Mouse (Mus musculus) limb, embryonic 12.5 days (tissue): ENCODE results near the gene Btnl1. TPM values are rescaled to one million over a fixed set of nuclear protein-coding genes. Genes with fewer than 3 reads are reported as not detected.

Source experiments
- ATAC-seq: fragments of 200-750 bp; cut with Nextera tagmentation; 2 replicates; pipeline ENCODE4 v1.8.0; 2017; ENCODE audit warnings: low read depth, moderate TSS enrichment; ENCODE audit not compliant: insufficient number of reproducible peaks, insufficient read depth, low FRiP score, low TSS enrichment
- H3K27ac ChIP-seq: fragments of 300-500 bp; sonication (generic); 2 replicates; pipeline ENCODE4 v1.5.1; 2016; ENCODE audit warnings: mild to moderate bottlenecking, moderate library complexity
- H3K27me3 ChIP-seq: fragments of 300-500 bp; sonication (generic); 2 replicates; pipeline ENCODE4 v1.6.1; 2016; ENCODE audit warnings: mild to moderate bottlenecking, moderate library complexity
- H3K36me3 ChIP-seq: fragments of 300-500 bp; sonication (generic); 2 replicates; pipeline ENCODE4 v1.6.1; 2016; ENCODE audit warnings: mild to moderate bottlenecking, moderate library complexity
- H3K4me1 ChIP-seq: fragments of 300-500 bp; sonication (generic); replicated peaks from 2 replicates; pipeline ENCODE4 v1.6.1; 2016
- H3K4me2 ChIP-seq: fragments of 300-500 bp; sonication (generic); 2 replicates; pipeline ENCODE4 v1.6.1; 2016; ENCODE audit warnings: mild to moderate bottlenecking, moderate library complexity
- H3K4me3 ChIP-seq: fragments of 300-500 bp; sonication (generic); replicated peaks from 2 replicates; pipeline ENCODE4 v1.5.1; 2016; ENCODE audit warnings: mild to moderate bottlenecking
- H3K9ac ChIP-seq: fragments of 300-500 bp; sonication (generic); replicated peaks from 2 replicates; pipeline ENCODE4 v1.6.1; 2016; ENCODE audit warnings: mild to moderate bottlenecking, moderate library complexity
- H3K9me3 ChIP-seq: fragments of 300-500 bp; sonication (generic); 2 replicates; pipeline ENCODE4 v1.6.1; 2016; ENCODE audit warnings: mild to moderate bottlenecking, moderate library complexity
- WGBS: fragments of 180-500 bp; shearing (Covaris S2); methylation state at CpG from one replicate; pipeline ENCODE4 v1.1.7; 2016; 5-methylcytosine and 5-hydroxymethylcytosine counted together
- polyA plus RNA-seq: library from polyadenylated mRNA; unstranded; fragments of >200 nt; fragmentation: Nextera tagmentation; extraction: Ambion mirVana; gene quantifications from 2 replicates; pipeline ENCODE4 v1.2.1, GENCODE M21; 2016

The Btnl1 gene
- polyA plus RNA-seq, 1 experiment from 2014 or later: not detected

DNA sequence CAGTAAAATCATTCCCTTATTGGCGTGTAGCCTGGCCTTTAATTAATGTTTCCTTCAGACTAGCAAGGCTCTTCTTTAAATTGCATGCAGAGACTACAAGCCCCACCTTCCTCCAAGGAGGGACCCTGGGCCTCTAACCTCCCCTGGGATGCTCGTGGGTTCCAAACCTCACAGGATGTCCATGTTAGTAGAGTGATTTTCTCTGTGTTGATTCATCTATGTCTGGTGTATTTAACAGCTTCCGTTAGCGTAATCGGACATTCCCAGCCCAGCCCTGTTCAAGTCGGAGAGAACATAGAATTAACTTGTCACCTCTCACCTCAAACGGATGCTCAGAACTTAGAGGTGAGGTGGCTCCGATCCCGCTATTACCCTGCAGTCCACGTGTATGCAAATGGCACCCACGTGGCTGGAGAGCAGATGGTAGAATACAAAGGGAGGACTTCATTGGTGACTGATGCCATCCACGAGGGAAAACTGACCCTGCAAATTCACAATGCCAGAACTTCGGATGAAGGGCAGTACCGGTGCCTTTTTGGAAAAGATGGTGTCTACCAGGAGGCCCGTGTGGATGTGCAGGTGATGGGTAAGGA is 13.9 kb upstream of the Btnl1 start:
- Histone ChIP-seq H3K4me2 (no peak overlapping the region), H3K9ac (no peak overlapping the region), H3K27me3 (no peaks in the 10 kb centered on the region), H3K36me3 (no peaks in the 10 kb centered on the region), H3K4me1 (no peaks in the 10 kb centered on the region), H3K27ac (no peak overlapping the region), H3K9me3 (no peaks in the 10 kb centered on the region), H3K4me3 (no peak overlapping the region)
- no peak for ATAC-seq
- 83% methylated on average over 15 of the region's 15 CpGs for WGBS

DNA sequence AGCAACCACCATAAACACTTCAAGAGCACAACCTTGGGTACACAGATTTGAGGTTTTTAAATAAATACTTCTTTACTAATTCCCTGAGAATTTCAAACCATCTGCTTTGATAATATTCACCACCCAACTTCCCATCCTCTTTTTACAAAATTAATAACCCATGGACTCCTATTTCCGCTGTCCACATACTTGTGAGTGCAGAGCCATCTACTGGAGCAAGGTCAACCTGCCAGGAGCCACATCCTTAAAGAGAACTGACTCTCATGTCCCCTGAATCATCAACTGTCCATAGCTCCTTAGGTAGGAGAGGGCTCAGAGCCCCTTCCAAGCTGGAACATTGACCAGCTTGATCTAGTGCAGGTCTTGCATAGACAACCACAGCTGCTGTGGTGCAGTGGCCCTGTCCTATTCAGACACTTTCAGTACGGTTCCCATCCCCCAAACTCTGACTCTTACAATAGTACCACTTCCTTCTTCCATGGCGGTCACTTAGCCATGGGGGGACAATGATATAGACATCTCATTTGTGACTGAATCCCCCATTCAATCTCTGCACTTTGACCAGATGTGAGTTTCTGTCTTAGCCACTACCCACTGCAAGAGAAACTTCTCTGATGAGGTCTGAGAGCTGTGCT is 13.1 kb upstream of the Btnl1 start:
- Histone ChIP-seq H3K9ac (no peak overlapping the region), H3K9me3 (no peaks in the 10 kb centered on the region), H3K36me3 (no peaks in the 10 kb centered on the region), H3K4me1 (no peaks in the 10 kb centered on the region), H3K27me3 (no peaks in the 10 kb centered on the region), H3K27ac (no peak overlapping the region), H3K4me3 (no peak overlapping the region), H3K4me2 (no peak overlapping the region)
- 87% methylated on average over 3 of the region's 3 CpGs for WGBS
- no peak for ATAC-seq

DNA sequence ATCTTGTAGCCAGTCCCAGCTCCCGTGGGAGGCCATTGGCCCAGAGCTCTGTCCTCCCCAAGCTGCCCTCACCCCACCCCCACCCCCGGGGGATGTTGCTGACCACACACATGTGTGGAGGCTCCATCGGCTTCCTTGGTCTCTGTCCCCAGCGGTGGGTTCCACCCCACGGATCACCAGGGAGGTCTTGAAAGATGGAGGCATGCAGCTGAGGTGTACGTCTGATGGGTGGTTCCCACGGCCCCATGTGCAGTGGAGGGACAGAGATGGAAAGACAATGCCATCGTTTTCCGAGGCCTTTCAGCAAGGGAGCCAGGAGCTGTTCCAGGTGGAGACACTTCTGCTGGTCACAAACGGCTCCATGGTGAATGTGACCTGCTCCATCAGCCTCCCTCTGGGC is 11.9 kb upstream of the Btnl1 start:
- WGBS: 75% methylated on average over 10 of the region's 10 CpGs
- no peaks in the 10 kb centered on the region for H3K9me3 ChIP-seq

DNA sequence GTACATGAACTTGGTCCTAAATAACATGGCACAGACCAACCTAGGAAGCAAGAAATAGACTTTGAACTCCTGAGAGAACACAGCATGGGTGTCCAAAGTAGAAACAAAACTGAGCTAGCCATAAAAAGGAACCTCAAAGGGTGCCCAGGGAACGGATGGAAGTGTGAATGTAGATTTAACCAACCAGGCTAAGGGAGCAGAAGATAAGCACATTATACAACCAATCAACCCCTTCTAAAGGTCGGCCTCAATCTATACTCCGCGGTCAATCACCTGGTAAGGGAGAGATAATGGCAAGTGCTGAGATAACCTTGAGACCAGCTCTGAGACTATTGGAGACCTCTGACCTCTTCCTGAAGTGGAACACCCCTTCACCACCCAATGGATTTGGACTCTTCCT is 6.4 kb upstream of the Btnl1 start:
- Histone ChIP-seq H3K36me3 (no peaks in the 10 kb centered on the region), H3K9me3 (no peaks in the 10 kb centered on the region), H3K9ac (no peak overlapping the region), H3K4me3 (no peak overlapping the region), H3K27me3 (0 out of 2 replicates have a peak, but pooled peaks cover 4% of the 10 kb centered on the region), H3K27ac (no peak overlapping the region), H3K4me1 (no peaks in the 10 kb centered on the region), H3K4me2 (no peak overlapping the region)
- 85% methylated on average over 4 of the region's 4 CpGs for WGBS
- ATAC-seq: no peak

More for the DNA sequence above, 11.9 kb upstream of the Btnl1 start:
- ATAC-seq: no peak
- no peak overlapping the region for H3K4me3 ChIP-seq
- no peak overlapping the region for H3K4me2 ChIP-seq
- no peaks in the 10 kb centered on the region for H3K4me1 ChIP-seq
- no peaks in the 10 kb centered on the region for H3K36me3 ChIP-seq
- no peaks in the 10 kb centered on the region for H3K27me3 ChIP-seq
- H3K27ac ChIP-seq: no peak overlapping the region
- no peak overlapping the region for H3K9ac ChIP-seq

DNA sequence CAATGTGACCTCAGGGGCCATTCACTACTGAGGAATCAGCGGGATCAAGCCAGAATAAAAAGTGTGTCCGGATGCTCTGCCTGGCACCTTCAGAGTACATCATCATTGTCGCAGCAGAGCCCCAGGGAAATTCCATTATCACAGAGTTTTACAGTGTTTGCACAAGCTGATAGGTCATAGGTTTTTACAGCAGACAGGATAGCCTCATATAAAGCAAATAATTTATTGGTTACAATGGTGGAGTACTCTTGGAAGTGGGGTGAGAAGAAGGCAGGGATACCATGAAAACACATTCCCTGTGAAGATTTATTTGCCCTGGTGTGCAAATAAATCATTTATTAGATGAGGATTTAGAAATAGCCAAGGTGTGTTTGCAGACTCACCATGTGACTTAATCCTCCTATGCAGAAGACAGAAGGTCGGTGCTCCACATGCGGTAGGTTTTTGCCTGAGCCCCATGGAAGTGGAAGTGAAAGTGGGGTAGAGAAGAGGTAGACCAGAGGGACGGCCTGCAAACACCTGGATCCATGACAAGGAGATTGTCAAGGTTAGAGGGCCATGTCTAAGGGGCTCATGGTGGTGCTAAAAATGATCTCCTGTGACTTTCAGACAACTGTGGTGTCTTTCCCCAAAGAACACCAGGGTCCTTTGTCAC is 3.8 kb upstream of the Btnl1 start:
- Histone ChIP-seq H3K36me3 (no peaks in the 10 kb centered on the region), H3K4me1 (no peaks in the 10 kb centered on the region), H3K4me3 (no peak overlapping the region), H3K9me3 (no peaks in the 10 kb centered on the region), H3K27me3 (0 out of 2 replicates have a peak, but pooled peaks cover 4% of the 10 kb centered on the region), H3K4me2 (no peak overlapping the region), H3K27ac (no peak overlapping the region), H3K9ac (no peak overlapping the region)
- WGBS: 78% methylated on average over 6 of the region's 6 CpGs
- no peak for ATAC-seq

DNA sequence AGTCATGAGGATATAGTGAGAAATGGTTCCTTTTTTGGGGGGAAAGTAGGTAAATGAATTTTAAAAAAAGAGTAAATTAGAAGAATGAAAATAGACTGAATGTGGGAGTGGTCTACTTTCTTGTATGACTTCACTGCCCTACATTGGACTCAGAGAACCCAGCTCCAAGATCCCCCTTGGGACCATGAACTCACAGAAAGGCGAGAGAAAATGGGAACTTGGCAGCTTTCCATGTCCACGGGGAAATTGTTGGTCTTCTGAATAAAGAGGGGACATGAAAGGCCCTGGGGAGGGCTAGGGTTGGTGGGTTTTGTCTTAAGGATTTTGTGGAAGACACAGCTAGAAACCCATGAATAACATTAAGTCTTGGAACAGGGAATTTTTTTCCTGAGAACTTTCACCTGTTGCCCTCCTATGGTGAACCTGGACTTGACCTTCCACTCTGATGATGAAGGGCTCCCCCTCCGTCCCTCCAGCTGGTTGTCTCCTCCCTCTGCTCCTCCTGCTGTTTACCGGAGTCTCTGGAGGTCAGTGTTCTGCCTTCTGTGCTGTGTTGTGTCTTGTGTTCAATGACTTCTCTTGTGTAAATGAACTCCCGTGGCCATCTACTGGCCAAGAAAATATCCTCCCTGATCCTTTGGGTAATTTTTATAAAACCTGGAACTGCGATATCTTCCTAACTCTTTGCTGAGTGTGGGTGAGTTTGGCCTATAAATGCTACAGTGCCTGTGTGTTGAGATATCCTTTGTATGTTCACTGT is 698 bp downstream of the Btnl1 start:
- WGBS: 70% methylated on average over 6 of the region's 6 CpGs
- Histone ChIP-seq H3K27ac (no peak overlapping the region), H3K9me3 (no peaks in the 10 kb centered on the region), H3K27me3 (0 out of 2 replicates have a peak, but pooled peaks cover 4% of the 10 kb centered on the region), H3K4me2 (no peak overlapping the region), H3K36me3 (no peaks in the 10 kb centered on the region), H3K4me1 (no peaks in the 10 kb centered on the region), H3K4me3 (no peak overlapping the region), H3K9ac (no peak overlapping the region)
- no peak for ATAC-seq

DNA sequence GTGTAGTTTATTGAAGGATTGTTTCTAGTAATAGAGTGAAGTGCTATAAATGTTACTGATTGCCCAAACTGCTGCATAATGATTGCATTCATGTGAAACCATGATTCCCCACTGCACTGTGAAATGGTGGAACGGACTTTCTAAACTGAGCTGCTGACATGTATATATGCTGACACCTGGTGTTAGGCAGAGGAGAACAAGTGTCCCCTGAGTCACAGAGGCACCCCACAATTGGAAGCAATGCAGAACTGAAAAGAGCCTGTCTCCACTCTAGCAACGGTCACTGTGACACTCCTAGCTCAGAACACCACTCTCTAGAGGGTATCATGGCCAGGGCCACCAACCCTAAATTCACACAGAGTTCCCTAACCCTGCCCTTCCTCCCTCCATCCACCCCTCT is 1.8 kb downstream of the Btnl1 start:
- Histone ChIP-seq H3K4me3 (no peak overlapping the region), H3K4me2 (no peak overlapping the region), H3K4me1 (no peaks in the 10 kb centered on the region), H3K36me3 (no peaks in the 10 kb centered on the region), H3K9ac (no peak overlapping the region), H3K9me3 (no peaks in the 10 kb centered on the region), H3K27me3 (0 out of 2 replicates have a peak, but pooled peaks cover 4% of the 10 kb centered on the region), H3K27ac (no peak overlapping the region)
- 77% methylated on average over 2 of the region's 2 CpGs for WGBS
- no peak for ATAC-seq

DNA sequence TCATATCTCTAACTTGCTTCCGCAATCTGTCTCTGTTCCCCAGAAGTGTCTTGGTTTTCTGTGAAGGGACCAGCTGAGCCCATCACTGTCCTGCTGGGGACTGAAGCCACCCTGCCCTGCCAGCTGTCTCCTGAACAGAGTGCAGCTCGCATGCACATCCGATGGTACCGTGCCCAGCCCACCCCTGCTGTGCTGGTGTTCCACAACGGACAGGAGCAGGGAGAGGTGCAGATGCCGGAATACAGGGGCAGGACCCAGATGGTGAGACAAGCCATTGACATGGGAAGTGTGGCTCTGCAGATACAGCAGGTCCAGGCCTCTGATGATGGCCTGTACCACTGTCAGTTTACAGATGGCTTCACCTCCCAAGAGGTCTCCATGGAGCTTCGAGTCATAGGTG is 2.5 kb downstream of the Btnl1 start:
- ATAC-seq: no peak
- no peaks in the 10 kb centered on the region for H3K4me1 ChIP-seq
- no peaks in the 10 kb centered on the region for H3K9me3 ChIP-seq
- no peaks in the 10 kb centered on the region for H3K27me3 ChIP-seq
- WGBS: 86% methylated on average over 7 of the region's 7 CpGs
- no peak overlapping the region for H3K27ac ChIP-seq
- H3K36me3 ChIP-seq: no peaks in the 10 kb centered on the region
- no peak overlapping the region for H3K9ac ChIP-seq
- no peak overlapping the region for H3K4me3 ChIP-seq
- no peak overlapping the region for H3K4me2 ChIP-seq

DNA sequence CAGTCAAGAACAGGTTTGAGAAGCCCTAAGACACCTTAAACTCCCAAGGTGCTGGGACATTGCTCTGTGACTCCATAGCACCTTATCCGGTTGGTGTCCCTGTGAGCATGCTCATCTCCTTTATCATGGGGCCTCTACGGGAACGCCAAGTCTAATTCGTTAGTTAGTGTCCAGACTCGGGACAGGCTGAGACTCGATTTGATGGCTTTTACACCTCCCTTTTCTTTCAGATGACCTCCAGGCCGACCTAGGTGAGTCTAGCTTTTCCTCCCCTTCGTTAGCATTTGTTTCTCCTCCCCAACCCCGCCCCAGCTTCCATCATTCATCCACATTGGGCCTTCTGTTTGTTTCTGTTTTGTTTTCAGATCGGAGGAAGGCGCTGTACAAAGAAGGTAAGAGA is 4.9 kb downstream of the Btnl1 start:
- ATAC-seq: no peak
- Histone ChIP-seq H3K9ac (no peak overlapping the region), H3K9me3 (no peaks in the 10 kb centered on the region), H3K27me3 (no peaks in the 10 kb centered on the region), H3K4me2 (no peak overlapping the region), H3K27ac (no peak overlapping the region), H3K4me3 (no peak overlapping the region), H3K36me3 (no peaks in the 10 kb centered on the region), H3K4me1 (no peaks in the 10 kb centered on the region)
- WGBS: 70% methylated on average over 11 of the region's 11 CpGs

DNA sequence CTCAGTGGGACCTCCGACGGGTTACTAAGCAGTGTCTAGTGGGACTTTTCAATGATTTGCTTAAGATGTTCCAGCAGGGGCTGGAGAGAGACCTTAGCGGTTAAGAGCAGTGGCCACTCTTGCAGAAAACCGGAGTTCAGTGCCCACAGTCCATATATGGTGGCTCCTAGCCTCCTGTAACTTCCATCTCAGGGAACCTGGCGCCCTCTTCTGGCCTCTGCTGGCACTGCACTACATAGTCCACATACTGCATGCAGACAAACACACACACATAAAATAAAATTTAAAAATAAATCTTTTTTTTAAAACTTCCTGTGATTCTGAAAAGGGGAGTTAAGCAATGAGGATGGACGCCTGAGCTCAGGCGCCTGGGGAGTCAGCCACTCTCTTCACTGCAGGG is 6.3 kb downstream of the Btnl1 start:
- no peaks in the 10 kb centered on the region for H3K27me3 ChIP-seq
- no peaks in the 10 kb centered on the region for H3K9me3 ChIP-seq
- H3K4me2 ChIP-seq: no peak overlapping the region
- WGBS: 76% methylated on average over 7 of the region's 7 CpGs
- H3K36me3 ChIP-seq: no peaks in the 10 kb centered on the region
- no peak for ATAC-seq
- H3K27ac ChIP-seq: no peak overlapping the region
- no peak overlapping the region for H3K9ac ChIP-seq
- no peaks in the 10 kb centered on the region for H3K4me1 ChIP-seq
- no peak overlapping the region for H3K4me3 ChIP-seq

DNA sequence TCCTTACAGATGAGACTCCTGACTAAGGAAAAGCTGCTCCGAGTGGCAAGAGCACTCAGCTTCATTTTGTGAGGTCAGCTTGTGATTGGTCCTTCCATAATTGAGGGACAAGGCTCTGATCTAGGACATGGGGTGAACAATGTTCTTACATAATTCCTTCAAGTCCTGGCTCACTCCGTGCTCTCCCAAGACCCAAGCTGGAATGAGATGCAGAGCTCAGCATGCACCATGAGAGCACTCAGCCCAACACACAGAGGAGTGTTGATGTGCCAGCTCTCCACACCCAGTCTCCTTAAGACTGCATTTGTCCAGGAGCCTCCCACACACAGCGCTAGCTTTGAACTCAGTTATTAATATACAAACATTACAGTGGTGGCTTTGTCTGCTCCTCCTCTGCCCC is 7.8 kb downstream of the Btnl1 start:
- 70% methylated on average over 3 of the region's 3 CpGs for WGBS
- Histone ChIP-seq H3K27me3 (no peaks in the 10 kb centered on the region), H3K4me3 (no peak overlapping the region), H3K4me1 (no peaks in the 10 kb centered on the region), H3K27ac (no peak overlapping the region), H3K9me3 (no peaks in the 10 kb centered on the region), H3K9ac (no peak overlapping the region), H3K36me3 (no peaks in the 10 kb centered on the region), H3K4me2 (no peak overlapping the region)
- ATAC-seq: no peak
